Mouse (Mus musculus) ES-Bruce4 (cell line): ENCODE measurements around the gene Tmigd1. TPM values are rescaled to one million over a fixed set of nuclear protein-coding genes. Genes with fewer than 3 reads are reported as not detected.
"Not testable (repeated sequence)": the region's sequence is repeated elsewhere in the genome, so short reads cannot be mapped to it uniquely, and the experiment has no call there.

ENCODE experiments used
- H3K27ac ChIP-seq: 2 replicates; pipeline ENCODE4 v1.5.1; 2012; ENCODE audit warnings: low read length, inconsistent platforms; ENCODE audit not compliant: insufficient read depth
- H3K27me3 ChIP-seq: 2 replicates; pipeline ENCODE4 v1.6.1; 2012; ENCODE audit warnings: mild to moderate bottlenecking, low read length, inconsistent platforms; ENCODE audit not compliant: control insufficient read depth, poor library complexity, insufficient read depth, severe bottlenecking
- H3K36me3 ChIP-seq: 2 replicates; pipeline ENCODE4 v1.6.1; 2012; ENCODE audit warnings: inconsistent platforms, mild to moderate bottlenecking, low read length, moderate library complexity; ENCODE audit not compliant: control insufficient read depth, poor library complexity, insufficient read depth, severe bottlenecking
- H3K4me1 ChIP-seq: one replicate; pipeline ENCODE4 v1.8.1; 2011; ENCODE audit warnings: low read length; ENCODE audit not compliant: control insufficient read depth, insufficient read depth
- H3K4me3 ChIP-seq: 2 replicates; pipeline ENCODE4 v1.5.1; 2011; ENCODE audit warnings: low read depth, mild to moderate bottlenecking, low read length
- H3K9ac ChIP-seq: 2 replicates; pipeline ENCODE4 v1.6.1; 2012; ENCODE audit warnings: low read depth, mild to moderate bottlenecking, inconsistent platforms; ENCODE audit not compliant: poor library complexity, severe bottlenecking
- H3K9me3 ChIP-seq: replicated peaks from 2 replicates; pipeline ENCODE4 v1.6.1; 2012; ENCODE audit warnings: mild to moderate bottlenecking, low read length, inconsistent platforms; ENCODE audit not compliant: control insufficient read depth, poor library complexity, insufficient read depth, severe bottlenecking
- CTCF ChIP-seq: IDR thresholded peaks from one replicate; pipeline ENCODE4 v1.8.1; 2011; ENCODE audit warnings: low read depth, low read length
- EP300 ChIP-seq: IDR thresholded peaks from 2 replicates; pipeline ENCODE4 v1.6.1; 2011; ENCODE audit warnings: low read depth, low read length; ENCODE audit not compliant: insufficient read depth
- POLR2A ChIP-seq: IDR thresholded peaks from one replicate; pipeline ENCODE4 v1.8.1; 2011; ENCODE audit warnings: low read length; ENCODE audit not compliant: insufficient read depth
- polyA plus RNA-seq: library from polyadenylated mRNA; stranded (reverse); fragments of >200 nt; gene quantifications from 2 replicates; pipeline ENCODE4 v1.2.4, GENCODE M21; 2011; ENCODE audit warnings: low read depth; ENCODE audit not compliant: missing spikeins, insufficient read depth, insufficient read length

Tmigd1 gene
- polyA plus RNA-seq, 1 experiment = not detected

DNA sequence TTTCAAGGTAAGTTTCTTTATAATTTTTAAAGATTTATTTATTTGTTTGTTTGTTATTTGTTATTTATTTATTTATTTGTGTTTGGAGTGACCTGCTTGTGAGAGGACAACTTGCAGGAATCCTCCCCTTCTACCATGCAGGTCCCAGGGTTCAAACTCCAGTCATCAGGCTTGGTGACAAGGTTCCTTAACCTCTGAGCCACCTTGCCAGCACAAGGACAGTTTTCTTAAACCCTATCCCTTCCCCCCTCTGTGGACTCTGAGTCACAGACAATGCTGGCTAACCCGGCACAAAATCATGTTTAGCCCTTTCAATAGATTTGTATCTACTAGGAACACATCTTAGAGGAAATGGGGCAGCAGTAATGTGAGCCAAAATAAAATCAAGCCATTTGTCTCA lies 18.6 kb downstream of the Tmigd1 start:
- H3K27ac ChIP-seq = no peak overlapping the region
- no peak overlapping the region for H3K4me3 ChIP-seq
- TF ChIP-seq CTCF (no peak), EP300 (no peak), POLR2A (no peak)
- no peaks in the 10 kb centered on the region for H3K9me3 ChIP-seq
- no peaks in the 10 kb centered on the region for H3K27me3 ChIP-seq
- no peaks in the 10 kb centered on the region for H3K36me3 ChIP-seq
- H3K4me1 ChIP-seq = no peaks in the 10 kb centered on the region
- H3K9ac ChIP-seq = no peak overlapping the region

DNA sequence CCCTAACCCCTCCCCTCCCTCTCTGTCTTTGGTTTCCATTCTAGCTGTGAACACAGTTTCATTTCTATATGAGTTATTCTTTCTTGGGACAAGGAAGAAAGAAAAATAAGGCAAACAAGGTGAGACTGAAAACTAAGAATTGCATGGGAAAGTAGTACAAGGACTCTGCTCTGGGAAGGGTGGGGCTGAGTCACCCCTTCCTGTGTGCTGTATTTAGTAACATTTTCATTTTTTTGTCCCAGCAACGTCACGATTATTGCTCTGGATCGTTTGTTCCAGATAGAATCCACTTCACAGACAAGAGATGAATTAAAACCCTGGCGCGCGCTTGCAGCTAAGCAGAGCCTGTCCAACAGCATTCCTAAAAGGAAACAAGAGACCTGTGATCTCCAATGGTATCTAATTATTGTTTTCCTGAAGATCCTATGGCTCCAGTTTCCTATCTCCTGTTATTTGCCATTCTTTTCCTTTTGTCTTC lies 22.8 kb downstream of the Tmigd1 start, which contains the start of gene Blmh:
Gene Blmh, plus strand, starts transcription at position 51 of the 478 bp plus-strand sequence.
- H3K9ac ChIP-seq = no peak within 1 kb of the TSS
- H3K4me1 ChIP-seq = no peaks in the 10 kb centered on the region
- 0 out of 2 replicates have a peak, but pooled peaks cover 3% of the 10 kb centered on the region for H3K9me3 ChIP-seq
- no peak for TF ChIP-seq EP300
- TF ChIP-seq POLR2A = no peak
- TF ChIP-seq CTCF = no peak
- no peaks in the 10 kb centered on the region for H3K36me3 ChIP-seq
- no peak within 1 kb of the TSS for H3K4me3 ChIP-seq
- no peaks in the 10 kb centered on the region for H3K27me3 ChIP-seq
- no peak within 1 kb of the TSS for H3K27ac ChIP-seq

DNA sequence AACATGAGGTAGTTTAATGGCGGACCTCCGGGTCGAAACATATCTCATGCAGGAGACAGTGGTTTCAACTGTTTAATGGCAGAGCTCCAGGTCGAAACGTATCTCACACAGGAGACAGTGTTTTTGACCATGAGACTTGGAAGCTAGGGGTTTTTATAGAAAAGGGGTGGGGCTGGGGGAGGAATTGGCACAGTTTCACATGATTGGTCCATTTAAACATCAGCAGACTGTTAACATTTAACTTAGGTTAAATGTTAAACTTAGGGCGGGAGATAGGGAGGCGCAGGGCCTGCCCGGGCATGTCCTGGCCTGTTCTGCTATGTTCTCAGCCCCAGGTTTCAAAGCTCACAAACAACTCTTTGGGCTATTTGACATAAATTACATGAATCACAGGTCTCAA lies 26.6 kb downstream of the Tmigd1 start:
- H3K4me1 ChIP-seq, H3K36me3 ChIP-seq, H3K4me3 ChIP-seq, H3K9me3 ChIP-seq, H3K27ac ChIP-seq, H3K9ac ChIP-seq, H3K27me3 ChIP-seq: not testable (repeated sequence)

DNA sequence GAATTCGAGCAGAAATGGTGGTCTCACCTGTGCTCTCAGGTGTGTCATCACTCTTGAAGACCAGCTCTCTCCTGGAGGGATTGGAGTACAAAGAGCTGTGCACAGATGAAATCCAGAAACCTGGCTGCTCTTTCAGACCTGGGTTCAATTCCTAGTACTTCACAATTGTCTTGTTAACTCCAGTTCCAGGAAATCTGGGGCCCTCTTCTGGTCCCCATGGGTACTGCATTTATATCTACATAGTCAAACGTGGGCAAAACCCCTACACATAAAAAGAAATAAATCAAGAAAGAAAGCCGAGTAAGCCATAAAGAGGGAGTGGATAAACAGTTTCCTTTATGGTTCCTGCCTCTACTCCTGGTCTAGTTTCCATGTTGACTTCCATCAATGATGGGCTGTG lies 31.2 kb downstream of the Tmigd1 start:
- Histone ChIP-seq H3K36me3 (no peaks in the 10 kb centered on the region), H3K9ac (no peak overlapping the region), H3K27me3 (no peaks in the 10 kb centered on the region), H3K4me3 (no peak overlapping the region), H3K9me3 (0 out of 2 replicates have a peak, but pooled peaks cover 3% of the 10 kb centered on the region), H3K27ac (no peak overlapping the region), H3K4me1 (no peaks in the 10 kb centered on the region)
- TF ChIP-seq EP300 (no peak), CTCF (no peak), POLR2A (no peak)

DNA sequence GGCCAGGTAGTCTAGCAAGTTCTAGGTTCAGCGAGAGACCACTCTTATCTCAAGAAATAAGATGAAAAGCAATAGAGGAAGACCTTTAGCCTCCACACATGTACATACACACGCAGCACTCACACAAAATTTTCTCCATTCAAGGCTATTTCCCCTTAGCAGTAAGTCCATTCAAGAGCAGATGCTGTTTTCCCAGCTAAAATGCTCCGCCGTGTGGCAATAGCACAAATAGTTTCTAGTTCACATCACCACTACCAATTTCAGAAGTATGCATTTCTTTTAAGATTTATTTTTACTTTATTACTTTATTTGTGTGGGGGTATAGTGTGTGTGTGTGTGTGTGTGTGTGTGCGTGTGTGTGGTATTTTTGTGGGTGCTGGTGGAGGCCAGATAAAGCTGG lies 34.6 kb downstream of the Tmigd1 start:
- Histone ChIP-seq H3K27me3 (no peaks in the 10 kb centered on the region; the same call in 1 of the 2 replicates), H3K4me1 (no peaks in the 10 kb centered on the region), H3K36me3 (no peaks in the 10 kb centered on the region), H3K27ac (no peak overlapping the region), H3K9ac (no peak overlapping the region), H3K4me3 (no peak overlapping the region), H3K9me3 (no peaks in the 10 kb centered on the region)
- TF ChIP-seq CTCF = no peak

DNA sequence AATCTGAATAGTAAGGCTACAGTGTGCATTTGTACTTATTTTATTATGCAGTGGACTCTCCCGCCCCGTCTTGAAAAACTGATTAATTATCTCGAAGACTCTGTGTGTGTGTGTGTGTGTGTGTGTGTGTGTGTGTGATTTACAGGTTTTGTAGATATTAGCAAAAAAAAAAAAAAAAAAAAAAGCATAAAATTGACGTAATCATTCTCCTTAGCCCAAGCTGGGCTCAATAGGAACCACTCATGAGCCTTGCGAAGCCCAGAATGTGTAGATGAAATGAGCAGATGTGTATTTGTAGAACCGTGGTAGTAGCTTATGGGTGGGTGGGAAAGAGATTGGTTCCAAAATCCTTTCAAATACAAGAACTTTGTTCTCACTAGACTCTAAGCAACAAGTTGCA lies 42.9 kb downstream of the Tmigd1 start:
- Histone ChIP-seq H3K9me3 (no peaks in the 10 kb centered on the region), H3K4me3 (no peak overlapping the region), H3K36me3 (peaks cover 5% of the 10 kb centered on the region; the same call in 1 of the 2 replicates), H3K27me3 (no peaks in the 10 kb centered on the region), H3K9ac (peak overlapping the region; percentile 83), H3K4me1 (no peaks in the 10 kb centered on the region), H3K27ac (peak overlapping the region; percentile 53; the same call in 1 of the 2 replicates)
- TF ChIP-seq EP300 (no peak), CTCF (no peak), POLR2A (no peak)
